Mouse (Mus musculus) kidney, embryonic 14.5 days (tissue): ENCODE data around the gene Myh13. TPM values are rescaled to one million over a fixed set of nuclear protein-coding genes. Genes with fewer than 3 reads are reported as not detected.
A peak's percentile ranks its signal among the peaks of the same experiment; 100 is the strongest.

Source experiments
- ATAC-seq: fragments of 200-750 bp; cut with Nextera tagmentation; 2 replicates; pipeline ENCODE4 v1.8.0; 2017; ENCODE audit warnings: moderate number of reproducible peaks, mild to moderate bottlenecking, moderate TSS enrichment, moderate library complexity; ENCODE audit not compliant: low FRiP score, low TSS enrichment
- H3K27ac ChIP-seq: fragments of 300-500 bp; sonication (generic); 2 replicates; pipeline ENCODE4 v1.5.1; 2014; ENCODE audit warnings: low read depth, mild to moderate bottlenecking, low read length, moderate library complexity, mixed read lengths
- H3K27me3 ChIP-seq: fragments of 300-500 bp; sonication (generic); 2 replicates; pipeline ENCODE4 v1.6.1; 2014; ENCODE audit warnings: mild to moderate bottlenecking, low read length; ENCODE audit not compliant: control insufficient read depth, insufficient read depth
- H3K36me3 ChIP-seq: fragments of 300-500 bp; sonication (generic); 2 replicates; pipeline ENCODE4 v1.6.1; 2014; ENCODE audit warnings: low read length, mixed read lengths; ENCODE audit not compliant: control insufficient read depth, insufficient read depth
- H3K4me1 ChIP-seq: fragments of 300-500 bp; sonication (generic); 2 replicates; pipeline ENCODE4 v1.6.1; 2014; ENCODE audit warnings: low read length, mixed read lengths; ENCODE audit not compliant: control insufficient read depth, insufficient read depth
- H3K4me2 ChIP-seq: fragments of 300-500 bp; sonication (generic); replicated peaks from 2 replicates; pipeline ENCODE4 v1.6.1; 2014; ENCODE audit warnings: low read depth, mild to moderate bottlenecking, low read length
- H3K4me3 ChIP-seq: fragments of 300-500 bp; sonication (generic); 2 replicates; pipeline ENCODE4 v1.5.1; 2014; ENCODE audit warnings: mild to moderate bottlenecking, low read length
- H3K9ac ChIP-seq: fragments of 300-500 bp; sonication (generic); 2 replicates; pipeline ENCODE4 v1.6.1; 2014; ENCODE audit warnings: low read depth, mild to moderate bottlenecking, low read length, moderate library complexity
- H3K9me3 ChIP-seq: fragments of 300-500 bp; sonication (generic); 2 replicates; pipeline ENCODE4 v1.6.1; 2016; ENCODE audit warnings: low read length; ENCODE audit not compliant: control insufficient read depth
- WGBS: fragments of 180-500 bp; shearing (Covaris S2); extraction: QIAGEN DNeasy Blood & Tissue Kit; methylation state at CpG from one replicate; pipeline ENCODE4 v1.1.7; 2014; 5-methylcytosine and 5-hydroxymethylcytosine counted together
- polyA plus RNA-seq: library from polyadenylated mRNA; unstranded; fragments of >200 nt; fragmentation: Nextera tagmentation; extraction: Ambion mirVana; gene quantifications from 2 replicates; pipeline ENCODE4 v1.2.1, GENCODE M21; 2014

Myh13 gene
- polyA plus RNA-seq, 1 experiment from 2014 or later, result not detected

GRCm38 (mm10) chr11:67353011-67353410 lies 31.6 kb downstream of the Myh13 start:
- ATAC-seq, result no peak
- H3K9ac ChIP-seq, result no peak overlapping the region
- no peaks in the 10 kb centered on the region for H3K36me3 ChIP-seq
- WGBS, result 63% methylated on average over 4 of the region's 4 CpGs
- H3K4me3 ChIP-seq, result no peak overlapping the region
- H3K27me3 ChIP-seq, result no peaks in the 10 kb centered on the region; the same call in 1 of the 2 replicates
- no peak overlapping the region for H3K4me2 ChIP-seq
- H3K4me1 ChIP-seq, result no peaks in the 10 kb centered on the region
- no peaks in the 10 kb centered on the region for H3K9me3 ChIP-seq
- H3K27ac ChIP-seq, result no peak overlapping the region

- no peak overlapping the region for H3K4me3 ChIP-seq
- H3K36me3 ChIP-seq, result no peaks in the 10 kb centered on the region
- no peak for ATAC-seq
- no peak overlapping the region for H3K9ac ChIP-seq
- 76% methylated on average over 10 of the region's 10 CpGs for WGBS
- no peaks in the 10 kb centered on the region for H3K27me3 ChIP-seq
- no peak overlapping the region for H3K4me2 ChIP-seq
- no peaks in the 10 kb centered on the region for H3K9me3 ChIP-seq
- no peaks in the 10 kb centered on the region for H3K4me1 ChIP-seq
- no peak overlapping the region for H3K27ac ChIP-seq
Measured at GRCm38 (mm10) chr11:67358031-67358430, 36.6 kb downstream of the Myh13 start.

GRCm38 (mm10) chr11:67362236-67362635 lies 40.8 kb downstream of the Myh13 start:
- Histone ChIP-seq H3K27ac (no peak overlapping the region), H3K27me3 (no peaks in the 10 kb centered on the region), H3K4me2 (no peak overlapping the region), H3K36me3 (no peaks in the 10 kb centered on the region), H3K4me3 (no peak overlapping the region), H3K9ac (no peak overlapping the region), H3K4me1 (no peaks in the 10 kb centered on the region), H3K9me3 (no peaks in the 10 kb centered on the region)
- WGBS, result 57% methylated on average over 3 of the region's 3 CpGs
- ATAC-seq, result no peak

- no peak overlapping the region for H3K4me3 ChIP-seq
- no peak for ATAC-seq
- no peaks in the 10 kb centered on the region for H3K4me1 ChIP-seq
- 86% methylated on average over 12 of the region's 12 CpGs for WGBS
- no peaks in the 10 kb centered on the region for H3K36me3 ChIP-seq
- no peak overlapping the region for H3K4me2 ChIP-seq
- H3K27me3 ChIP-seq, result no peaks in the 10 kb centered on the region
- H3K9me3 ChIP-seq, result no peaks in the 10 kb centered on the region
- H3K27ac ChIP-seq, result no peak overlapping the region
- H3K9ac ChIP-seq, result no peak overlapping the region
Measured at GRCm38 (mm10) chr11:67364551-67364950, 43.1 kb downstream of the Myh13 start.

- H3K27me3 ChIP-seq, result no peaks in the 10 kb centered on the region
- H3K4me2 ChIP-seq, result no peak overlapping the region
- no peak for ATAC-seq
- H3K9ac ChIP-seq, result no peak overlapping the region
- 76% methylated on average over 14 of the region's 14 CpGs for WGBS
- H3K9me3 ChIP-seq, result no peaks in the 10 kb centered on the region
- no peak overlapping the region for H3K4me3 ChIP-seq
- no peaks in the 10 kb centered on the region for H3K4me1 ChIP-seq
- H3K36me3 ChIP-seq, result no peaks in the 10 kb centered on the region
- no peak overlapping the region for H3K27ac ChIP-seq
Measured at GRCm38 (mm10) chr11:67364986-67365721, 43.7 kb downstream of the Myh13 start.

GRCm38 (mm10) chr11:67366936-67367335 lies 45.5 kb downstream of the Myh13 start:
- WGBS, result 65% methylated on average over 9 of the region's 9 CpGs
- no peak for ATAC-seq
- H3K9ac ChIP-seq, result no peak overlapping the region
- no peaks in the 10 kb centered on the region for H3K4me1 ChIP-seq
- no peak overlapping the region for H3K27ac ChIP-seq
- no peak overlapping the region for H3K4me2 ChIP-seq
- no peaks in the 10 kb centered on the region for H3K27me3 ChIP-seq
- H3K9me3 ChIP-seq, result no peaks in the 10 kb centered on the region
- no peaks in the 10 kb centered on the region for H3K36me3 ChIP-seq
- no peak overlapping the region for H3K4me3 ChIP-seq

- Histone ChIP-seq H3K9ac (no peak overlapping the region), H3K36me3 (no peaks in the 10 kb centered on the region), H3K4me3 (no peak overlapping the region), H3K27me3 (no peaks in the 10 kb centered on the region), H3K4me1 (no peaks in the 10 kb centered on the region), H3K4me2 (no peak overlapping the region), H3K27ac (no peak overlapping the region), H3K9me3 (no peaks in the 10 kb centered on the region)
- WGBS, result 57% methylated on average over 2 of the region's 2 CpGs
- ATAC-seq, result peak; percentile 39; the same call in 1 of the 2 replicates
Measured at GRCm38 (mm10) chr11:67373333-67373732, 51.9 kb downstream of the Myh13 start.

- Histone ChIP-seq H3K36me3 (no peaks in the 10 kb centered on the region), H3K27ac (no peak overlapping the region), H3K4me3 (no peak overlapping the region), H3K9me3 (no peaks in the 10 kb centered on the region), H3K4me1 (no peaks in the 10 kb centered on the region), H3K9ac (no peak overlapping the region), H3K27me3 (no peaks in the 10 kb centered on the region), H3K4me2 (no peak overlapping the region)
- ATAC-seq, result no peak
Measured at GRCm38 (mm10) chr11:67376308-67376707, 54.9 kb downstream of the Myh13 start.

- Histone ChIP-seq H3K9ac (no peak overlapping the region), H3K4me3 (no peak overlapping the region), H3K9me3 (no peaks in the 10 kb centered on the region), H3K27me3 (no peaks in the 10 kb centered on the region), H3K4me2 (no peak overlapping the region; the same call in 1 of the 2 replicates), H3K4me1 (no peaks in the 10 kb centered on the region), H3K36me3 (no peaks in the 10 kb centered on the region), H3K27ac (no peak overlapping the region)
- WGBS, result 13% methylated on average over 10 of the region's 10 CpGs
- ATAC-seq, result 0 out of 2 replicates have a peak, but pooled peaks have one; percentile 60
Measured at GRCm38 (mm10) chr11:67379703-67380510, 58.4 kb downstream of the Myh13 start.
